Mouse (Mus musculus) thymus, adult 2 months (tissue): ENCODE results near the gene Dhx34.

Experiments used
- CTCF ChIP-seq: fragments of 200-500 bp; IDR thresholded peaks from 2 replicates; pipeline ENCODE4 v1.5.1; 2012; ENCODE audit warnings: mild to moderate bottlenecking, control low read depth, low read length, moderate library complexity, borderline replicate concordance; ENCODE audit not compliant: control insufficient read depth, poor library complexity, insufficient read depth; ENCODE audit errors: extremely low read depth
- POLR2A ChIP-seq: fragments of 200-500 bp; IDR thresholded peaks from 2 replicates; pipeline ENCODE4 v1.6.1; 2012; ENCODE audit warnings: mild to moderate bottlenecking, low read length, control low read depth, moderate library complexity; ENCODE audit not compliant: control insufficient read depth, poor library complexity, insufficient read depth; ENCODE audit errors: extremely low read depth

- TF ChIP-seq CTCF, result no peak
- no peak for TF ChIP-seq POLR2A
Observed at GRCm38 (mm10) chr7:16202756-16203504, 18.9 kb downstream of the Dhx34 start.
